Mouse (Mus musculus): Measurements from ENCODE around the gene Wwc1. TPM values are rescaled to one million over a fixed set of nuclear protein-coding genes. Genes with fewer than 3 reads are reported as not detected.
A peak's percentile ranks its signal among the peaks of the same experiment; 100 is the strongest.

Gene Wwc1
- total RNA-seq (2021), result 100 to 1,000 TPM; 121 to 137 TPM
- long read RNA-seq, experiment 1, full-length matches to known transcripts, result 214 of 265 reads
- long read RNA-seq, experiment 1, partial matches to known transcripts, result 25 of 265 reads
- long read RNA-seq, experiment 1, other reads (novel, unspliced or antisense), result 26 of 265 reads
- long read RNA-seq, experiment 2, full-length matches to known transcripts, result 218 of 272 reads
- long read RNA-seq, experiment 2, partial matches to known transcripts, result 22 of 272 reads
- long read RNA-seq, experiment 2, other reads (novel, unspliced or antisense), result 32 of 272 reads

GRCm38 (mm10) chr11:35980411-35980917 lies at the start of gene Wwc1:
Gene Wwc1, minus strand, starts transcription at chr11:35980527.
- TF ChIP-seq CTCF (IDR thresholded peaks at IDR 0.05), result peak; percentile 20
- intact Hi-C loops (cut with DNase I), result no loop called here
- H3K4me3 ChIP-seq, result peak within 1 kb of the TSS; percentile 70
- DNase-seq (ENCODE audit: extremely low spot score in 1 of 2, low spot score in 2 of 2), result peak; percentile 70 to 71
- peak within 1 kb of the TSS; percentile 85 for H3K27ac ChIP-seq

DNA sequence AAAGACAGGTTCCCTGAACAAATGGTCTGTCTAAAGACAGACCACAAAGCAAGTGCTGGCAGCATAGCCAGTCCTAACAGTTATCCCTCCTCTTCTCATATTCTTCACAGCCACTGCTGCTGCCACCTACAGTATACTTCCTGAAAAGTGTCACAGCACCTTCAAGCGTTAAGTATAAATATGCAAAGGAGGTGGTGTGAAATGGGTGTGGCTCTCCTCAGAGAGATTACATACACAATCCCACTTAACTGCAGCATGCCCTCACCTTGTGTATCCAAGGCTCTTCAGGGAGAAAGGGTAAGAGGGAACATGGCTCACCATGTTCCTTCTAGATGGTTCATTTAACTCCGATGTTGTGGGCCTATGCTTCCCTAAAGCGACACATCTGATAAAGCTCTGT lies 39.7 kb upstream of the Wwc1 start:
- intact Hi-C loops (cut with DNase I), result no loop called here
- TF ChIP-seq CTCF (IDR thresholded peaks at IDR 0.05), result no peak; the same call in 1 of the 2 replicates

DNA sequence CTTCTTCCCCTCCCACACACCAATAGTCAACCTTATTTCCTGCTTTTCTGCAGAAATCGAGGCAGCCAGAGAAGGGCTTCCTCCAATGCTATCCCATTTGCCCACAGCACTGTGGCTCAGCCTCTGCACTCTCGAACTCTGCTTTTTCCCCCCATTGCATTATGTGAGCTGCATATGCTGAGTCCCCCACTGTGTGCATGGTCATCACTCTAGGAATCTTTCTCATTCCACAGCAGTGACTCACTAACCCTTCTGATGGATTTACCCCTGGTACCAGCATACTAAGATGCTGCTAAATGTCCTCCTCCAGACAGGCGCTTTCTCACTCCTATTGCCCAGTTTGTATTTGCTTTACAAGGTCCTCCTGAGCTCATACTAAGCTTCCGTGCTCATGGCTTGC lies 32.9 kb upstream of the Wwc1 start:
- no peak overlapping the region for H3K4me3 ChIP-seq
- no peak for DNase-seq (ENCODE audit: extremely low spot score in 1 of 2, low spot score in 2 of 2)
- H3K27ac ChIP-seq, result no peak overlapping the region
- no peak for TF ChIP-seq CTCF (IDR thresholded peaks at IDR 0.05)
- intact Hi-C loops (cut with DNase I), result no loop called here

More for the DNA sequence above, 39.7 kb upstream of the Wwc1 start:
- no peak for DNase-seq (ENCODE audit: extremely low spot score in 1 of 2, low spot score in 2 of 2)
- Histone ChIP-seq H3K27ac (no peak overlapping the region), H3K4me3 (no peak overlapping the region)

- intact Hi-C loops (cut with DNase I), result no loop called here
- H3K27ac ChIP-seq, result no peak overlapping the region
- TF ChIP-seq CTCF (IDR thresholded peaks at IDR 0.05), result no peak
These were observed 29.2 kb upstream of the Wwc1 start for GRCm38 (mm10) chr11:36009281-36010208.

DNA sequence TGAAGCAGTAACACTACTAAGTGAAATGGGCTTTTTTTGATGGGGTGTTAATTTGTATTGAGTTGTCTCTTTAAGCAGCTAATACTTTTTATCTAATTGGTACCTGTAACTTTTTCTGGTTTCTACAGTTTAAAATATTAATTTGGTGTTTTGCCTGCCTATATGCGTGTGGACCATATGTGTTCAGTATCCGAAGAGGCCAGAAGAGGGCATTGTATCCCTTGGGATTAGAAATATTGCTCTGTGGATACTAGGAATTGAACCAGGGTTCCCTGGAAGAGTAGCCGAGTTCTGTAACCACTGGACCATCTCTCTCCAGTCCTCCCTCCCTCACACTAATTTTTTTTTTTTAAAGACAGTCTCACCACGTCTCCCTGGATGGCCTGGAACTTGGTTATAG lies 22.6 kb upstream of the Wwc1 start:
- H3K4me3 ChIP-seq, result no peak overlapping the region
- H3K27ac ChIP-seq, result no peak overlapping the region
- TF ChIP-seq CTCF (IDR thresholded peaks at IDR 0.05), result peak; percentile 40
- intact Hi-C loops (cut with DNase I), result loop anchor here (5.0 kb wide), 1 partner anchor 1161 kb away; no protein-coding TSS in a partner anchor
- DNase-seq (ENCODE audit: extremely low spot score in 1 of 2, low spot score in 2 of 2), result no peak

More at GRCm38 (mm10) chr11:36009281-36010208, 29.2 kb upstream of the Wwc1 start:
- no peak for DNase-seq (ENCODE audit: extremely low spot score in 1 of 2, low spot score in 2 of 2)
- H3K4me3 ChIP-seq, result no peak overlapping the region

GRCm38 (mm10) chr11:36001282-36001970 lies 21.1 kb upstream of the Wwc1 start:
- intact Hi-C loops (cut with DNase I), result loop anchor here (2.0 to 5.0 kb wide), 2 partner anchors 167 to 1159 kb away; partner anchors contain the start of gene Rars
- H3K27ac ChIP-seq, result no peak overlapping the region
- peak overlapping the region; percentile 33; the same call in 1 of the 2 replicates for H3K4me3 ChIP-seq

DNA sequence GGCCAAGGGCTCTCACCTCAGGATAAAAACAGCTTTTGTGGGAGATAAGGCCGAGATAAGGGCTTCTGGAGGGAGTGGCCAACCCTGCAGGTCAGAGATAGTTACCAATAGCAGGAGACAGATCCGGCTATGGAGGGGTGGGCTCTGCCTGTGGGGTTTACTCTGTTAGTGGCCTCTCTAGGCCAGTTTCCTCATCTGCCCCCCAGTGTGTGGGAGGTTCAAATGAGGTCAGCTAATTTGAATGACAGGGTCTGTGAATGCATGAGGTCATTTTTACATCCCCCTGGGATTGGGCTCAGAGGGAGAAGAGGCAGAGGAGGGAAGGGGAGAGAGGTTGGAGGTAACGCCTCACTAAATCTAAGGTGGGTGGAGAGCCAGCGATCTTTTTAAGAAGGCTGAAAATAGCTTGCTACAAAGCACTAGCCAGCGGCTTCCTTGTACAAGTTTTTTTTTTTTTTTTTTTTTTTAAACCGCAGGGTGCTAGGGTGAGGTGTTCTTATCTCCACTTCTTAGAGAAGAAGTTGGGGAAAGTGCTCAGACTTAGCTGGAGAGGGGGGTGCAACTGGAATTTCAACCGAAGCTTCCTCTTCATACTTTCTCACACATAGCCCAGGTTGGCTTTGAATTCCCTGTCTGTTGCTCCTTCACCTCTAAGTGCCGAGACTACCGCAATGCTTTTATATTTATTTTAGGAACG lies 20.4 kb upstream of the Wwc1 start:
- TF ChIP-seq CTCF (IDR thresholded peaks at IDR 0.05), result no peak
- no peak for DNase-seq (ENCODE audit: extremely low spot score in 1 of 2, low spot score in 2 of 2)
- peak overlapping the region; percentile 33; the same call in 1 of the 2 replicates for H3K4me3 ChIP-seq
- intact Hi-C loops (cut with DNase I), result loop anchor here (2.0 to 5.0 kb wide), 2 partner anchors 166 to 1158 kb away; partner anchors contain the start of gene Rars
- no peak overlapping the region for H3K27ac ChIP-seq

More at GRCm38 (mm10) chr11:36001282-36001970, 21.1 kb upstream of the Wwc1 start:
- TF ChIP-seq CTCF (IDR thresholded peaks at IDR 0.05), result peak; percentile 93
- DNase-seq (ENCODE audit: extremely low spot score in 1 of 2, low spot score in 2 of 2), result peak; percentile 92 to 97

GRCm38 (mm10) chr11:36000038-36000437 lies 19.7 kb upstream of the Wwc1 start:
- intact Hi-C loops (cut with DNase I), result loop anchor here (2.0 to 5.0 kb wide), 2 partner anchors 165 to 1158 kb away; partner anchors contain the start of gene Rars
- H3K27ac ChIP-seq, result no peak overlapping the region
- H3K4me3 ChIP-seq, result no peak overlapping the region
- DNase-seq (ENCODE audit: extremely low spot score in 1 of 2, low spot score in 2 of 2), result no peak
- no peak for TF ChIP-seq CTCF (IDR thresholded peaks at IDR 0.05)

- TF ChIP-seq CTCF (IDR thresholded peaks at IDR 0.05), result no peak
- intact Hi-C loops (cut with DNase I), result no loop called here
- Histone ChIP-seq H3K4me3 (no peak overlapping the region), H3K27ac (no peak overlapping the region)
- DNase-seq (ENCODE audit: extremely low spot score in 1 of 2, low spot score in 2 of 2), result no peak
These were observed 17.7 kb upstream of the Wwc1 start for GRCm38 (mm10) chr11:35998048-35998447.

DNA sequence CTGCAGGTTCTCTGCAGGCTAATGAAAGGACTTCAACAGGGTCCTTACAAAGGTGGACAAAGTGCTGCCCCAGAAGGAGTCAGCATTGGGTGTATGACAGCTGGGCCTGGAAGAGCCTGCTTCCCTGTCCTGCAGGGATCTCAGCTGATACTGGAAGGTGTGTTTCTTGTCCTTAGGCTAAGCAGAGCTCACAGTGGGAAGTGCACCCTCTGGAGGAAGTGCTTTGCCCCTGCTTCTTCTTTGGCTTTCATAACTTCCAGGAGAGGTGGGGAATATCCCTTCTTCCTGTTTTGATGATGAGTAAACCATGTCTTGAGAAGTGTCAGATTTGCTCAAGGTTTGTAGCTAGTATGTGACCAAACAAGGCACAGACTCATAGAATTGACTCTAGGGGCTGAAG lies 15.0 kb upstream of the Wwc1 start:
- intact Hi-C loops (cut with DNase I), result no loop called here
- no peak for DNase-seq (ENCODE audit: extremely low spot score in 1 of 2, low spot score in 2 of 2)
- TF ChIP-seq CTCF (IDR thresholded peaks at IDR 0.05), result peak; percentile 19
- Histone ChIP-seq H3K27ac (no peak overlapping the region), H3K4me3 (no peak overlapping the region)

Measured in left cerebral cortex, adult 2 months (tissue).